Mouse (Mus musculus) E14TG2a.4 (cell line): ENCODE measurements around the gene Ranbp10.

Experiments
- CTCF ChIP-seq: conservative IDR thresholded peaks from 2 replicates; pipeline ENCODE4 v1.5.1; 2014; ENCODE audit warnings: low read length
- POU5F1 ChIP-seq: IDR thresholded peaks from 2 replicates; pipeline ENCODE4 v1.6.1; 2014; ENCODE audit warnings: low read length, borderline replicate concordance

DNA sequence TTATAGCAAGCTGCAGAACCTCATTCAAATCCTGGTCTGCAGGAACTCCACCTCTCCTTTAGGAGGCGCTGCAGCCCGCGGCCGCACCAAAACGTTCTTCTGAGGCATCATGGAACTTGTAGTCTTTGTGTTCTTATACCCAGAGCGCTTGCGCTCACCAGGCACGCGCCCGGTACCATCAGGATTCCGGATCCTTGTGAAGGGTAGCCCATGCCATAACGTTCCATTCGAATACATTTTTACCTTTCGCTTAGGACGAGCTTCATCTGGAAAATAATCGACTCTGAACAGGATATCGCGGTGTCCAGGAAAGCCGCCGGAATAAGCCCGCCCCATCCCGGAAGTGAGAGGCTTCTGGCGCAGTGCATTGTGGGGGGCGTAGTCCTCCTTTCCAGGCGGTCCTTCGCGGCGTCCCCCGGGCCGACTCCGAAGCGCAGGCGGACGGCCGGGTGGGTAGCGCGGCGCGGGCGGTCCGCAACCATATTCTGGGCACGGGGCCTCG, 27.6 kb upstream of the Ranbp10 start, which contains the start of gene Thap11:
- TF ChIP-seq CTCF (peak; percentile 54), POU5F1 (no peak)
